Mouse (Mus musculus): ENCODE results near the gene Grasp.

The Grasp gene

DNA sequence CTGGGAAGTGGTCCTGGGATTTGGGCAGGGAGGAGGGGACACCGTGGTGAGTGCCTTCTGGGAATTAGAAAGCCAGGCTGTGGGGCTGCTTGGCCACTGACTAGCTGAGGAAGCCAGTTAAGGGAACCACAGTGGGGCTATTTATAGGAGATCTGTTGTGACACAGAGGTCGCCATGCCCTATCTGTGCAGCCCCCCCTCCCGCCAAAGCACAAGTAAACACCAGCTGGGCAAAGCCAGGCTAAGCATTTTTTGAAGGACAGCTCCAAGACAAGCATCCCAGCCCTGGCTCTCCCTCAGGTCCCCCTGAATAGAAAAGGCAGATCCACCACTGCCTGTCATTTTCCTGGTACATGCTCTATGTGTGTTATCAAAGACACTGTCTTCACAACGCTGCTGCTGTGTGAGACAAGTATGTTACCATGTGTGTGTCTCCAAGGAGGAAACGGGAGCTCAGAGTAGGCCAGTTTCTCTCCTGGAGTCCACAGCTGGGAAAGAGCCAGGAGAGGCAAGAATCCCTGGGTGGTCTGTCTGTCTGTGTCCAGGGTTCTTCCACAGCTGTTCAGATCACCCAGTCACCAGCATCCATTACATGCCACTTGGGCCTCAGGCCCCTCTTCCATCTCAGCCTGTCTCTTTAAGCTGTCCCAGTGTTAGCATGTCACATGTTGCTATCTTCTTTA lies 24.2 kb downstream of the Grasp start:
- DNase-seq (ENCODE audit: low spot score): no peak

DNA sequence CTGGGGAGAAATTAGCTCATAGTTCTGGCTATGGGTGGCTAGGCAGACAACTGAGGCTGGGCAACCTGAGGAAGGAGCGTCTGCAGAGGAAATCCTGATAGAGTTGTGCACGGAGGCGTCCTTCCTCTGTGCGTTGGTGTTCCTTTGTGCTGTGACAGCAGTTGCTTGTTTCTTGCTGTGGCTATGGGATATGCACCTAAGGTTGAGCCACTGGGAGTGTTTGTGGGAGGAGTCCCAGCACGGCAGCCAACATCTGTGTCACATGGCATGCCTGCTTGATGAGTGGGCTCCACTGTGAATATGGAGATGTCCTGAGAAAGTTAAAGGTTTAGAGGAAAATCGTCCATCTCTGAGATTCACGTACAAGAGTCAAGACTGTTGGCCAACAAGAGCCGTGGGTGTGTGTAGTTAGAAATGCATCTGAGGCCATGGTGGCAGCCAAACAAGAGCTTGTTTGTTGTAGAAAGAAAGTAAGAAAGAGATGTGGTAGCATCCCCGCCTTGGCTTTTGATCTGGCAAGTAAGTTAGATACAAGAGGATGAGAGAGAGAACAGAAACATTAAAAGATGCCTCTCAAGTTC lies 26.3 kb downstream of the Grasp start:
- DNase-seq (ENCODE audit: low spot score): no peak

DNA sequence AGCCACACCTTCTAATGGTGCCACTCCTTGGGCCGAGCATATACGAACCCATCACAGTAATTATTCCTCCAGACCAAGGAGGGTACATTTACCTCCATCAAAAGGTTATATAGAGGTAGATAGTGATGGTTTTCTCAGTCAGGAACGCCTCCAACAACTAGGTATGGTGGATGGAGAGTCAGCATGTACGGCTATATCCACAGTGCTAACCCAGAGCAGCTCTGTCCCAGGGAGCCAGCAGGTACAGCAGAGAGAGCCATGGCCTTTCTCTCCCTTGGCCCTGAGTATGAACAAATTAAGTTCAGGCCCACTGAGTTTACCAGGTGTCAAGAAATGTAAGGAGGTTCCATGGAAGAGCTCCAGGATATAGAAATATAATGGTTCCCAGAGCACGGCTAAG lies 27.9 kb downstream of the Grasp start:
- no peak for DNase-seq (ENCODE audit: low spot score)

DNA sequence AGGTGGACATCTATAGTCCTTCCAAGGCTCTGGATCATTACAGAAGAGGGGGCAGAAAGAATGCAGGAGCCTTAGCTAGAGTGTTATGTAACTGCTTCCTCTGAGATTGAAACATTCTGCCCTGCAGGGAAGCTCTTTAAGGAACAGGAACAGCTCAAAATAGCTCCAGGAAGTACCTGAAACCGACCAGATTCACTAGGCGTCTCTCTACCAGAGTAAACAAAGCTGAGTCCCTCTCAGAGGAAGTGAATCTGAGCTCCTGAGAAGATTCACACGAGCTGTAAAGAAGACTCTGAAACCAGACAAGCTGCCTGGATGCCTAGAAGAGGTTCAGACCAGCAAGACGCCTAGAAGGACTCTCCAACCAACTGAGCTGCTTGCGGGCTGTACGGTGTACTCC lies 28.6 kb downstream of the Grasp start:
- no peak for DNase-seq (ENCODE audit: low spot score)

DNA sequence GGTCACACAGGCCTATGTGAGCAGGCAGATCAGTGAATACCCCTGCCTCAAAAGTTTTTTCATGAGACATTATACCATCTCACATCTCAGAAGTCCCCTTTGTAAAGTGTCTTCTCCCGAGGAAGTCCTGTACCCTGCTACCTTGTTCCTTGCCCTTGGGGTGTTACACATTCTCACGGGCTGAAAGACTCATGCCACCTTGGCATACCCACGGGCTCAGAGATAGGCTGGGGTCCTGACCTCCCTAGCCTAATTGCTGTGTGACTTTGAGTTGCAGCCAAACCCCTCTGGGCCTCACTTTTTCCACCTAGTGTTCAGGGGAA lies 29.5 kb downstream of the Grasp start:
- DNase-seq (ENCODE audit: low spot score): no peak

DNA sequence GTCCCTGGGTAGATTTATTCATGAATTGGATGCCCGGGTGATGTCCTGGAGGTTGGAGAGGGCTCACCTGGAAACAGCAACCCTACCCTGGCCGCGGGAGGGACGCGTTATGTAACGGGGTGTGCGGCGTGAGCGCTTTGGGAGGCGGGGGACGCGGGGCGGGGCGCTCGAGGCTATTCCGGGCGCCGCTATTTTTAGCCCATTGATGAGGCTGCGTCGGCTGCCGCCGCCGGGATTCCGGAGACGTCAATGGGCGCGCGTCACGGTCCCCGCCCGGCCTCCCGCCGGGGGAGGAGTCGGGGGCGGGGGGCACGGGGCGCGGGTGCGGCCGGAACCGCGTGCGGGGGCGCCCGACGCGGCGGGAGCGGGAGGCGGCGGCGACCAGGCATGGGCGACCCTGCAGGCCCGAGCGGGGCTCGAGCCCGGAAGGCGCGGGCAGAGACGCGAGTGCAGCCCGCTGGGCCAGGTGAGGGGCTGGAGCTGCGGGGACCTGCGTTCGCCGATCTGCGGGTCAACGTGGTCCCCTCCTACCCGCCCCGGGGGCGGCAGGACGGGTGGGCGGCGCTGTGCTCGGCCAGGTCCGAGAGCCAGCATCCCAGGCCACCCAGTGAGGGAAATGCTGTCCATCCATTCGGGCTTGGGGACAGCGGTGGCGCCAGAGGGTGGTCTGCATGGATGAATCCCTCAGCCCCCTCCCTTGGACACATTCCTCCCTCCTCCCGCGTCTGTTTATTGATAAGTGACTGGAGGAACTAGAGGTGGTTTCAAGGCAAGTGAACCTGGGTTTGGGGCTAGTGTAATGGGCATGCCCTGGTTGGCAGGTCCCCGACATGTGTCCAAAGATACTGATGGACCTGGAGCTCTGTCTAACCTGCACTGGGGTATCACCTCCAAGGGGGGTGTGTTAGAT lies 30.2 kb downstream of the Grasp start, which contains the start of gene Nr4a1:
Gene Nr4a1, plus strand, starts transcription at position 384 of the 910 bp plus-strand sequence.
- DNase-seq (ENCODE audit: low spot score): no peak

DNA sequence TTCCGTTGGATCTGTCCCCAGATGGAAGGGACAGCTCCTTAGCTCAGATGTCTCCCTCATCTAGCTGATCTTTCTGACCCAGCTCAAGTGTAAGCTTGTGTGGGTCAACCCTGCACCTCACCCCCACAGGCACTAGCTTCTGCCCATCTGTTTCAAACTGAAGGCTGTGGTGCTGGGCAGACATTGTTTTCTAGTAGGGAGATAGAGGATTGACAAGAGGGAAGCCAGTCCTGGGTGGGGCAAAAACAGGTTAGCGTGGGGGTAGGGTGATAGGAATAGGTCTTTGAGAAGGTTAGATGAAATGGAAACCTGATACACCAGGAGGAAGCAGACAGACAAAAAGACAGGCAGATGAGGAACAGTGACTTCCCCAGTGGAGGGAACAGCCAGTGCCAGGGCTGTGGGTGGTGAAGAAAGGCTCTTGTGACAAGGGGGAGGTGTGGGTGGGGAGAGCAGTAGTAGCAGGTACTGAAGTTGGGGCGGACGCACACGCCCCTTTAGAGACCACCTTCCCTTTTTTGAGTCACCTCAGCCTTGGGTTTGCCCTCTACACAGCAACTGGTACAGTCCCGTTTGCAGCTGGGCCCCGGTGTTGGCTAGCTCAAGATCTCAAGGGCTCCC lies 32.0 kb downstream of the Grasp start:
- DNase-seq (ENCODE audit: low spot score): no peak

DNA sequence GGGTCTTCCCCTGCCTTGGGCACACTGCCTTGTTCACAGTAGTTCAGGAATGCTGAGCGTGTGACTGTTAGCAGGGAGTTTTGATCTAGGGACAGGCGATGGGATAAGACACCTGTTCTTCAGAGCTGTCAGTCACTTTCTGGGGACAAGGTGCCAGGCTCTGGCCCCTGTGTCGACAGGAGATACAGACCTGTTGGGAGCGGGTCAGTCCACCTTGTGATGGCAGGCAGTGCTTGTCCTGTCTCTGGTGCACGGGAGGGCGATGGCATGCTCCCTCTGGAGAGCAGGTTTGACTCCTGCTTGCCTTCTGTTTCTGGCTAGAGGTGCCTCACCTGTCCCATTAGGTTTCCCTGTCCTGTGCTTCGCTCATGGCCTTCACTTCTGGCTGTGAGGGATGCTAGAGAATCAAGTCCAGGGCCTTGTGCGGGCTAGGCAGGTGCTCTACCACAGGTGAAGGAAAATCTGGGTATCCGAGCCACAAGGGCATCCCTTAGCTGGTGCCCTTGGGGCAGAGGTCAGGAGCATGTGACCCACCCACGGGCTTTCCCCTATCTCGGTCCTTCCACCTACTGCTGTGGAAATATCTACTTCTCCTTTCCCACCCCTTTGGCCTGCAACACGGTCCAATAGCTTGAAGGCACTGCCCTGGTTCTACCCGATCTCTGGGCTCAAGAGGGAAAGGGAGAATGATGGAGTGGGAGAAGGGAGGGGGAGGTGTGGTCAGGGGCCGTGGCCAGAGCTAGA lies 32.6 kb downstream of the Grasp start:
- DNase-seq (ENCODE audit: low spot score): no peak

DNA sequence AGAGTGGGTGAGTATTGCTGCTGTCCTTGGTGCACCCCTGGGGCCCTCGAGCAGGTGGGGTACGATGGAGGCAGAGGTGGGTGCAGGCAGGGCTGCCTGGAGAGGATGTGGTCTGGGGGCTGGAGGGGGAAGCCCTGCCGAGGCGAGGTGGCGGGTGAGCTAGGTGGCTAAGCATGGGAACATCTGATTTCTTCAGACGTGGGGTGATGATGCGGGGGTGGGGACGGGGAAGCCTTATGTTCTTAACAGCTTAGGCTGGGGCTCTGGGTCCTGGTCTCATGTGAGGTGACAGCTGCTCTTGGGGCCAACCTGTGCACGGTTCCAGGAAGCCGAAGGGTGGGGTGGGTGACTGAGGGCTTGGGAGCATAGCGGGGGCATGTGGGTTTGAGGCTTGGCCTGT lies 34.4 kb downstream of the Grasp start:
- DNase-seq (ENCODE audit: low spot score): no peak

DNA sequence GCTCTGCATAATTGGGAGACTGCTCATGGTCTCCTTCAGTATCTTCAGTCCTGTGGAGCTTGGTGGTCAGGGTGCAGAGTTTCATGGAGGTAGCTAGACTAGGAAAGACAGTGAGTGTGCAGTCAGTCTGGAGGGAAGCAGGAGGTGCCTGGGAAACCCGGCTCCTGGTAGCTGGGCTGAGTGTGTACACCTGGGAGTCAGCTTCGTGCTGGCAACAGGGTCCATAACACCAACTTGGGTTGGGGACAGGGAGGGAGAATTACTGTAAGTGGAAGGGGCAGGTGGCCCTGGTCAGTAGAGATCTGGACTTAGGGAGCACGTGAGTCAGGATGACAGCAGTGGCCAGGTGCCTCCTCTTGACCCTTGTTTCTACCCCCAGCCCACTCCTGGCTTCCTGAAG lies 35.9 kb downstream of the Grasp start:
- DNase-seq (ENCODE audit: low spot score): no peak

DNA sequence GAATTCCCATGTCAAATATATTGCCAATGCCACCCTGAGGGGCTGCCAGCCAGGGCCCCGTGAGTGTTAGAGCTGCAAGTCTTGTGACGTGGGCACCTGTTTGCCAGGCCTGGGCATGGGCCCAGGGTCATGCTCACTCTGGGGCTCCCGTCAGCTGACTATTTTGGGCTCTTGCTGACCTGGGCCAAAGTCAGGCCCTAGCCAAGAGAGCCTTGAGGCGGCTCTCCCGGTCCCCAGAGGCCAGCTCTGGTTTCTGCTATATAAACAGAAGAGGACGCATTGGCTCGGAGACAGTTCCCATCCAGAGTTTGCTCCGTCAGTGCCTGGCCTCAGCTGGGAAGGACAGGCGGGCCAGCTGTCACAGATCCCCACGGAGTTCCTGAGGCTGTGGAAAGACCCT lies 36.4 kb downstream of the Grasp start:
- DNase-seq (ENCODE audit: low spot score): no peak

DNA sequence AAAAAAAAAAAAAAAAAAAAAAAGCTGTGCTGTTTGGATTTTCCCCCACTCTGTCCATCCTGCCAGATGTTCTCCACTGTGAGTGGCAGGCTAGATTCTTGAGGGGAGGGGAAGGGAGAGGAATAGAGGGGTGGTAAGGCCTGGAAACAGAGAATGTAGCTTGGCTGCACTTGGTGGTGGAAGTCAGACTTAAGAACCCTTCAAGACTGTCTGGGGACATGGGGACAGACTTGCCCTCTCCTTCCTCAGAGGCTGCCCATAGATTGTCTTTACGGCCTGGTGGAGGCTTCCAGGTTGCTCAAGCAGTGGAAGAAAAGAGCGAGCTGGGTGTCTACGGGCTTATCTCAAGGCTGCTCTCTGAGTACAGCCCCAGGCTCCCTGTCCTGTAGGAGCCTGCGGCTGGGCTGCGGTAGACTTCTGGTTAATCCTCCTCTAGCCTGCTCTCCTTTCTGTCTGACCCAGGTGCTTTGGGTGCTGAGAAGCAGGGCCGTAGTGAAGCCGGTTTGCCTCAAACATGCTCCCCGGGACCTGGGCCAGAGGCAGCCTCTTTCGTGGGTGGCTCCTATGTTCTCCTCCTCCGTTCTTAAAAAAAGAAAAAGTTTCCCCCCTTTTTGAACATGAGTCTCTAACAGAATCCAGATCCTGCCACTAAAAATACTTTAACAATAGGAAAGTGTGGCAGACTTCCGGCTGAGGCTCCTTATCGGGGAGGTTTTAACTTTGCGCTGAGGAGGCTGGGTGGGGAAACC lies 37.1 kb downstream of the Grasp start:
- DNase-seq (ENCODE audit: low spot score): no peak

DNA sequence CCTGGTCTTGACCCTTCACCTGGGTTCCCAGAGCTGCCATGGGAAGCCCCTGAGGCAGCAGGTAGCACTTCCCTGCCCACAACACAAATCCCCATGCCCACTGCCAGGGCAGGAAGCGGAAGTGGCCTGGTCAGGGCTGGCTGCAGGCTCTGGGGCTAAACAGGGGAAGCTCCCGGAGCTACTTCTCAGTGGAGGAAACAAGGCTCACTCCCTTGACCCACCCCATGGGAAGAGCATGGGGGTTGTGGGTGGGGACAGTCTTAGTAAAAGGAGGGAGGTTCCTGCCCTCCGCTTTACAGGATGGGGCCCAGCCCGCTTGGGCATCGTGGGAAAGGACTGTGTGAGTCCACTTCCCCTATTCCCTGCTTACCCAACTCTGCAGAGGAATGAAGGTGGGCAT lies 38.5 kb downstream of the Grasp start:
- DNase-seq (ENCODE audit: low spot score): no peak

DNA sequence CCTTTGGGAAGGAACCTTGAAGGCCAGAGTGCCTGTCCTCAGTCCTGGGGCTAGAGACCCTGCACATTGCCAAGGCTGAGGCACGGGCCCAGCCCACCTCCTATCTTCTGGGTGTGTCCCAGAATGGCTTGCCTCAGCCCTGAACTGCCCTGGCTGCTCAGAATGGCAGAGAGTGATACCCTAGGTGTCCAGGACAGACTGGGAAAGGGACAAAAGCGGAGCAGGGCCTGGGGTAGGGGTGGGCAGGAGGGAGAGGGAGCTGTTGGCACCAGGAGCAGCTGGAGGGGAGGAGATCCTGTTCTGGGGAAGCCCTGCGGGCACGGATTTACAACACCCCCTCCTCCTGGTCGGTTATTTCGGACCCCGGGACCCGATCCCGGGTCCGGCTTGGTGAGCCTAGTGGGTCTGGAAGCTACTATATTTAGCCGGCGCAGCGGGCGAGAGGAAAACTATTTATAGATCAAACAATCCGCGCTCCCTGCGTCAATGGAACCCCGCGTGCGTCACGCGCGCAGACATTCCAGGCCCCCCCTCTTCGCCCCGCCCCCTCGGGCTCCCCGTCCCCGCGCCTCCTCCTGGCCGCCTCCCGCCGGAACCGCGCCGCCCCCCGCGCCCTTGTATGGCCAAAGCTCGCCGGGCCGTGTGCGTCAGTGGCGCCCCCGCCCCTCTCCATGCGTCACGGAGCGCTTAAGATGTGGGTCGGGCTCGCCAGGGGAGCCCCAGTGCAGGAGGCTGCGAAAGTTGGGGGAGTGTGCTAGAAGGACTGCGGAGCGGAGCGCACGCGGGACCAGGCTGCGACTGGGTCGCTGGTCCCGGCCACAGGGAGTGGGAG lies 42.4 kb downstream of the Grasp start:
- DNase-seq (ENCODE audit: low spot score): peak; percentile 57

DNA sequence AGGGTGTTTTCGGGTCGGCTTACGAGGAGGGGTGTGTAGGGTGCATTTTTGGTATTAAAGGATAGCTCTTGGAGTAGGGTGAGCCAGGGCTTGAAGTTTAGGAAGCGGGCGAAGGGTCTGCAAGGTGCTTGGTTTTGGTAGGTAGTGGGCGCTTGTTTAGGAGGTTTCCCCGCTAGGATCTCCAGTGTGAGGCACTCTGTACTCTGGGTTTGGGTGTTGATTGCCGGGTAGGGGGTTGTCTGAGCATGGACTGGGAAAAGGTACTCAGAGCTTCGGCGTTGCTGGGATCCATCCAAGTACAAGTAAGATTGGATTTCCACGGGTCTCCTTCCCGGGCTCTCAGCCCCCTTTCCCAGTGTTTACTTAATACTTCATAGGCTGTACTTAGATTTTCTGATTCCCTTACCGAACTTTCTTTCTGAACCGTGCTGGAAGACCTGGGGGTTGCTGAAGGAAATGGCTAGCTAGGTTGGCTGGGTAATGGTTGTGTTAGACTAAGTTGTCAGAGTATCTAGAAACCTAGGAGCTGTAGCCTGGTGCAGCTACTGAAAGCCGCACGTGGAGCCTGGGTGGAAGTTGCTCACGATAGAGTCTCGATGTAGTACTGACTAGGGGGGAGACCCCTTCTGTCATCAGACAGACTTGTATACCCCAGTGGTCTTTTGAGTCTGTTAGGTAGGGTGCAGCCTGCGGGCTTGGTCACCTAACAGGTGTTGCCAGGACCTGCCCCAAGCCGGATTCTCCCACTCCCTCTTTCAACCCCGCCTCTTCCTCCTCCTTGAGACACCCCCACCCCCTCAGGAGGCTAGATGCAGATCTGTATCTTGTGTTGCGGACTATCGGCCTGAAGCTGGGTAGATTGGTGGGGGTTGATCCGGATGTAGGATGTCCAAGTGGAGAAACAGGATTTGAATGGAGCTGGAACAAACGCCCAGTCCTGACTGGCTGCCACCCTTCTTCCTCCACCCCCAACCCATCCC lies 43.4 kb downstream of the Grasp start:
- no peak for DNase-seq (ENCODE audit: low spot score)

DNA sequence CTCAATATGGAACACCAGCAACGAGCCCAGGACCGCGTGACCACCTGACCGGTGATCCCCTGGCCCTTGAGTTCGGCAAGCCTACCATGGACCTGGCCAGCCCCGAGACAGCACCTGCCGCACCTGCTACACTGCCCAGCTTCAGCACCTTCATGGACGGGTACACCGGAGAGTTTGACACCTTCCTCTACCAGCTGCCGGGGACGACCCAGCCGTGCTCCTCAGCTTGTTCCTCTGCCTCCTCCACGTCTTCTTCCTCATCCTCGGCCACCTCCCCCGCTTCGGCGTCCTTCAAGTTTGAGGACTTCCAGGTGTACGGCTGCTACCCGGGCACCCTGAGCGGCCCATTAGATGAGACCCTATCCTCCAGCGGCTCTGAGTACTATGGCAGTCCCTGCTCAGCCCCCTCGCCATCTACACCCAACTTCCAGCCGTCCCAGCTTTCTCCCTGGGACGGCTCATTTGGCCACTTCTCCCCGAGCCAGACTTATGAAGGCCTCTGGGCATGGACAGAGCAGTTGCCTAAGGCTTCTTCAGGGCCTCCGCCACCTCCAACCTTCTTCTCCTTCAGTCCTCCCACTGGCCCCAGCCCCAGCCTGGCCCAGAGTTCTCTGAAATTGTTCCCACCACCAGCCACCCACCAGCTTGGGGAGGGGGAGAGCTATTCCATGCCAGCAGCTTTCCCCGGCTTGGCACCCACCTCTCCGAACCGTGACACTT lies 46.3 kb downstream of the Grasp start:
- DNase-seq (ENCODE audit: low spot score): no peak

DNA sequence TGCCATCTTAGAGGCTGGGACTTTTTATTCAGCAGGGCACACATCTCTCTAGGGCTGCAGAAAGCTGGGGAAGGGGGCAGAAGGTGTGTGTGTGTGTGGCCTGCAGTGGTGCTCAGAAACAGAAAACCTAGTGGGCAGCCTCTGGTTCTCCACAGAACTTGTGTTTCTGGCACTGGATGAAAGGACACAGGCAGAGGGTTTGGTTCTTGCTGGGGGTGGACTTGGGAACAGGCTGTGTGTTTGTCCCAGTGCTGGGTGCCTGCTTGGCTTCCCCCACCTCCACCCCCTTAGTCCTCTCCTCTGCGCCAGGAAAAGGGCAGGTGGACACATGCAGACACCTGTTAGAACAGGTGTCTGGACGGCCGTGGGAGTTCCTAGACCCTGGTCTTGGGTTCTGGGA lies 47.1 kb downstream of the Grasp start:
- no peak for DNase-seq (ENCODE audit: low spot score)

DNA sequence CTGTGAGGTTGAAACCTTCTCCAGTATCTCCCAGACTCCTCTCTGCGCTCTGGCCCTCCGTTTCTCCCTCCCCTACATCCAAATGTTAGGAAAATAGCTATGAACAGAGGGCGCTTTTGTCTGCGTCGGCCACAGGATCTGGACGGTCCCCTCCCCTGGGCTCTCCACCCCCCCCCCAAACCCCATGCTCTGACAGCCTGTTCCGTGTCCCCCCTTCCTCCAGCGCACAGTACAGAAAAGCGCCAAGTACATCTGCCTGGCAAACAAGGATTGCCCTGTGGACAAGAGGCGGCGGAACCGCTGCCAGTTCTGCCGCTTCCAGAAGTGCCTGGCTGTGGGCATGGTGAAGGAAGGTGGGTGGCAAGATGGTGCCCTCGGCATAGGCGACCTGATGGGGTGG lies 47.5 kb downstream of the Grasp start:
- no peak for DNase-seq (ENCODE audit: low spot score)

DNA sequence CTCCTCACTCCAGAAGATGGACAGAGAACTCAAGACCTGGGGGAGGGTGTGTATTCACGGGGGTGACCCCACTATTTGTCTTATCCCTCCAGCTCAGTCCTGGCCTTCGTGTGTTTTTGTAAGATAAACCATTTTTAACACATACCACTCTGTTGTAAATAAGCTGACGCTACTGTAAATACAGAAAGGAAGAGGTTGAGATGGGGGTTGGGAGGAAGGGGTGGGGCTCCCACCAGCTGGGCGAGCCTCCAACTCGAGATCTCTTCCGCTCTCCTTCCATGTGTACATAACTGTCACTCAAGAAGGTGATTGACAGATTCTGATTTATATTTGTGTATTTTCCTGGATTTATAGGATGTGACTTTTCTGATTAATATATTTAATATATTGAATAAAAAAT lies 50.4 kb downstream of the Grasp start:
- DNase-seq (ENCODE audit: low spot score): no peak

All from layer of hippocampus, adult 9-10 months (tissue).